Mouse (Mus musculus) cerebellum, adult 2 months (tissue): Measurements from ENCODE around the gene Trp73.

Experiments used
- CTCF ChIP-seq: fragments of 200-500 bp; IDR thresholded peaks from 2 replicates; pipeline ENCODE4 v1.5.1; 2011; ENCODE audit warnings: low read depth, mild to moderate bottlenecking, control low read depth, low read length, moderate library complexity, borderline replicate concordance; ENCODE audit not compliant: insufficient read depth
- POLR2A ChIP-seq: fragments of 200-500 bp; IDR thresholded peaks from 2 replicates; pipeline ENCODE4 v1.6.1; 2011; ENCODE audit warnings: low read length, control low read depth, borderline replicate concordance; ENCODE audit not compliant: insufficient read depth

GRCm38 (mm10) chr4:154071941-154072340 is 68.1 kb downstream of the Trp73 start:
- TF ChIP-seq POLR2A (no peak), CTCF (no peak)
